In the genomic region with DNA sequence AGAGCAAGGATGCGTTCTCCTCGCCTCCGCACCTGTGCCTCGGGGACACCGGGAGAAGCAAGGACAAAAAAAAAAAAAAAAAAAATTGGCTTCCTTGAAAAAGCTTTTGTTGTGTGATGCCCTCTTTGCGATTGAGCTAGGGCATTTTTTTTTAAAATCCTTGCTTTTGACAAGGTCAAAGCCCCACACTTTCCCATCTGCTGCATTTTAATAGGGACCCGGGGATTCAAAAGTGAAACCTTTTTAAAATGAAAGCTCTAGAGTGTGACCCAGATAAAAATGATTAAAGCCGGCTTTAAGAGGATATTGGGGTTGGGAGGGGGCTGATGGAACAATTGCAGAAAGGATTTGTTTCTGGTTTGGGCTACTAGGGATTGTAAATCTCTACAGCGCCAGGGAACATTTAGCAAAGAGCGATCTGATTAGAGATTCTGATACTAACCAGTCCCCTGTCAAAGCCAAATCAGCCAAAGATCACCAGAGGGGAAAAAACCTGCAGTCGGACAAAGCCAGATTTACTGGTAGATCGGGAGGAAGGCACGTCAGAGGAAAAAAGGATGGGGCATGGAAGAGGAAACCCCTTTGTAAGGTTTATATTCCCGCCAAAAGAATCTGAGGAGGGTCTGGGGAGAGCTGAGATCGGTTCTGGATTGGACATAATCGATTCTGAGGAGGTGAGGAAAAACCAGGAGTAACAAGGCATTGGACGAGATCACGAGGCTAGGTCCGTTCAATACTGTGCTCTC, we compare ENCODE assay signal across 8 mouse cellular contexts. TPM values are rescaled to one million over a fixed set of nuclear protein-coding genes. Genes with fewer than 3 reads are reported as not detected.
A peak's percentile ranks its signal among the peaks of the same experiment; 100 is the strongest.
DNase-seq lines count a peak whose midpoint lies in the region; ATAC-seq and TF ChIP-seq lines count a peak whose summit lies in the region.

No protein-coding gene starts in this region.

- peak; percentile 44 for ATAC-seq in forebrain, embryonic 11.5 days (replicated peaks; ENCODE audit: low FRiP score)
- peak; percentile 34 for ATAC-seq in hindbrain, postnatal 0 days
- no peak for ATAC-seq in liver, embryonic 13.5 days (ENCODE audit: low read depth)
- peak; percentile 33 for ATAC-seq in neural tube, embryonic 15.5 days (ENCODE audit: low FRiP score)

- intact Hi-C loops in left cerebral cortex, postnatal 36 days (cut with DNase I): loop anchor here (1.0 to 5.0 kb wide), 3 partner anchors 18 to 87 kb away; no protein-coding TSS in a partner anchor
- intact Hi-C loops in left cerebral cortex, postnatal 25 days (cut with DNase I): loop anchor here (2.0 kb wide), 1 partner anchor 20 kb away; no protein-coding TSS in a partner anchor

- no peaks in the 10 kb centered on the region for H3K9me3 ChIP-seq in forebrain, embryonic 11.5 days (ENCODE audit: control insufficient read depth, low read length)
- no peaks in the 10 kb centered on the region for H3K9me3 ChIP-seq in hindbrain, postnatal 0 days (ENCODE audit: low read length)
- H3K9me3 ChIP-seq in liver, embryonic 13.5 days (replicated peaks): no peaks in the 10 kb centered on the region
- H3K9me3 ChIP-seq in neural tube, embryonic 15.5 days (replicated peaks): no peaks in the 10 kb centered on the region

- WGBS in forebrain, embryonic 11.5 days: under 1% methylated on average over 19 of the region's 19 CpGs
- WGBS in hindbrain, postnatal 0 days: under 1% methylated on average over 19 of the region's 19 CpGs
- under 1% methylated on average over 19 of the region's 19 CpGs for WGBS in liver, embryonic 13.5 days (ENCODE audit: insufficient replicate concordance)
- under 1% methylated on average over 19 of the region's 19 CpGs for WGBS in neural tube, embryonic 15.5 days

- peak overlapping the region; percentile 97 for H3K27ac ChIP-seq in forebrain, embryonic 11.5 days (ENCODE audit: low read depth, low read length)
- peak overlapping the region; percentile 99 for H3K27ac ChIP-seq in hindbrain, postnatal 0 days
- peak overlapping the region; percentile 89 for H3K27ac ChIP-seq in liver, embryonic 13.5 days
- peak overlapping the region; percentile 98 for H3K27ac ChIP-seq in neural tube, embryonic 15.5 days (replicated peaks)

- H3K4me2 ChIP-seq in forebrain, embryonic 11.5 days (ENCODE audit: low read depth, low read length, severe bottlenecking): peak overlapping the region; percentile 65
- peak overlapping the region; percentile 91 for H3K4me2 ChIP-seq in hindbrain, postnatal 0 days (ENCODE audit: low read depth, low read length)
- H3K4me2 ChIP-seq in liver, embryonic 13.5 days: peak overlapping the region; percentile 96
- H3K4me2 ChIP-seq in neural tube, embryonic 15.5 days: peak overlapping the region; percentile 78

- no peak for TF ChIP-seq POLR2A in brain, embryonic 14.5 days (IDR thresholded peaks at IDR 0.05; ENCODE audit: borderline replicate concordance, extremely low read depth, insufficient read depth, insufficient read length, poor library complexity, severe bottlenecking)

- DNase-seq in left cerebral cortex, postnatal 36 days (ENCODE audit: low spot score in 2 of 2): peak; percentile 30 to 34
- no peak for DNase-seq in left cerebral cortex, postnatal 25 days (ENCODE audit: low spot score in 2 of 2)
- DNase-seq in brain, embryonic 14.5 days (ENCODE audit: low read depth): peak; percentile 83
- peak; percentile 54 for DNase-seq in forebrain, embryonic 11.5 days (ENCODE audit: low spot score)
- peak; percentile 74 for DNase-seq in hindbrain, postnatal 0 days (ENCODE audit: low spot score)
- no peak for DNase-seq in liver, embryonic 13.5 days
- no peak for DNase-seq in urinary bladder, adult 2 months (ENCODE audit: low spot score)

- no peaks in the 10 kb centered on the region for H3K36me3 ChIP-seq in forebrain, embryonic 11.5 days (ENCODE audit: control insufficient read depth, insufficient read depth, low read length)
- no peaks in the 10 kb centered on the region for H3K36me3 ChIP-seq in hindbrain, postnatal 0 days (ENCODE audit: insufficient read depth, low read length)
- no peaks in the 10 kb centered on the region for H3K36me3 ChIP-seq in liver, embryonic 13.5 days
- H3K36me3 ChIP-seq in neural tube, embryonic 15.5 days: no peaks in the 10 kb centered on the region

- H3K4me3 ChIP-seq in forebrain, embryonic 11.5 days (ENCODE audit: low read depth, low read length): peak overlapping the region; percentile 95
- peak overlapping the region; percentile 97 for H3K4me3 ChIP-seq in hindbrain, postnatal 0 days (ENCODE audit: low read length)
- H3K4me3 ChIP-seq in liver, embryonic 13.5 days (replicated peaks): peak overlapping the region; percentile 90
- H3K4me3 ChIP-seq in neural tube, embryonic 15.5 days (replicated peaks): peak overlapping the region; percentile 73

- TF ChIP-seq CTCF in brain, embryonic 14.5 days (IDR thresholded peaks at IDR 0.05; ENCODE audit: borderline replicate concordance, extremely low read depth, insufficient read depth, insufficient read length): no peak
- no peak for TF ChIP-seq CTCF in hindbrain, postnatal 0 days (IDR thresholded peaks at IDR 0.05; ENCODE audit: low read depth)

- no peaks in the 10 kb centered on the region for H3K4me1 ChIP-seq in forebrain, embryonic 11.5 days (replicated peaks; ENCODE audit: control insufficient read depth, insufficient read depth, low read length)
- peaks cover 12% of the 10 kb centered on the region; the same call in 1 of the 2 replicates for H3K4me1 ChIP-seq in hindbrain, postnatal 0 days (ENCODE audit: insufficient read depth, low read length)
- peaks cover 53% of the 10 kb centered on the region for H3K4me1 ChIP-seq in liver, embryonic 13.5 days (replicated peaks)
- H3K4me1 ChIP-seq in neural tube, embryonic 15.5 days: peaks cover 23% of the 10 kb centered on the region

- peak overlapping the region; percentile 99 for H3K9ac ChIP-seq in forebrain, embryonic 11.5 days (ENCODE audit: low read length)
- peak overlapping the region; percentile 100 for H3K9ac ChIP-seq in hindbrain, postnatal 0 days (replicated peaks; ENCODE audit: low read length)
- peak overlapping the region; percentile 92 for H3K9ac ChIP-seq in liver, embryonic 13.5 days
- H3K9ac ChIP-seq in neural tube, embryonic 15.5 days (replicated peaks): peak overlapping the region; percentile 93

- H3K27me3 ChIP-seq in forebrain, embryonic 11.5 days (ENCODE audit: control insufficient read depth, insufficient read depth, low read length): no peaks in the 10 kb centered on the region
- no peaks in the 10 kb centered on the region for H3K27me3 ChIP-seq in hindbrain, postnatal 0 days (ENCODE audit: insufficient read depth, low read length)
- peaks cover 23% of the 10 kb centered on the region for H3K27me3 ChIP-seq in liver, embryonic 13.5 days
- H3K27me3 ChIP-seq in neural tube, embryonic 15.5 days (replicated peaks): no peaks in the 10 kb centered on the region

RNA-seq across cellular contexts. Expression of a gene that starts 0.7 kb away (rescaled TPM):
- 100 to 1,000 TPM; 102 to 122 TPM for total RNA-seq in left cerebral cortex, postnatal 36 days (2021)
- 100 to 1,000 TPM; 107 to 115 TPM for total RNA-seq in left cerebral cortex, postnatal 25 days (2021)
- 83.4 and 90.8 TPM in 2 replicates for polyA plus RNA-seq in brain, embryonic 14.5 days (2012; rRNA removed)
- polyA plus RNA-seq in forebrain, embryonic 11.5 days (2014; fragmentation: Nextera tagmentation; extraction: Ambion mirVana): 28.0 and 31.6 TPM in 2 replicates
- total RNA-seq in hindbrain, postnatal 0 days (2014; rRNA removed): 40.7 and 45.1 TPM in 2 replicates
- 41.0 and 44.8 TPM in 2 replicates for polyA plus RNA-seq in hindbrain, postnatal 0 days (2015; fragmentation: Nextera tagmentation; extraction: Ambion mirVana)
- polyA plus RNA-seq in liver, embryonic 13.5 days (2015; fragmentation: Nextera tagmentation; extraction: Ambion mirVana): 4.3 and 6.3 TPM in 2 replicates
- polyA plus RNA-seq in neural tube, embryonic 15.5 days (2015; fragmentation: Nextera tagmentation; extraction: Ambion mirVana): 49.0 and 53.5 TPM in 2 replicates
- polyA plus RNA-seq in urinary bladder, adult 2 months (2012; rRNA removed): 21.7 and 24.9 TPM in 2 replicates

Comparison
In these comparisons a context has a peak if more than half of its experiments do, and no peak if none do; other contexts are left out.
1. DNase-seq: peak in left cerebral cortex, postnatal 36 days (2 of 2), brain, embryonic 14.5 days (single experiment), forebrain, embryonic 11.5 days (single experiment) and hindbrain, postnatal 0 days (single experiment); none in left cerebral cortex, postnatal 25 days (0 of 2), liver, embryonic 13.5 days (single experiment) and urinary bladder, adult 2 months (single experiment).
2. Peak in every context shown above with its lines, with median percentiles within 50 percentile points of each other: H3K27ac ChIP-seq, H3K4me2 ChIP-seq, H3K4me3 ChIP-seq and H3K9ac ChIP-seq.